In the genomic region with DNA sequence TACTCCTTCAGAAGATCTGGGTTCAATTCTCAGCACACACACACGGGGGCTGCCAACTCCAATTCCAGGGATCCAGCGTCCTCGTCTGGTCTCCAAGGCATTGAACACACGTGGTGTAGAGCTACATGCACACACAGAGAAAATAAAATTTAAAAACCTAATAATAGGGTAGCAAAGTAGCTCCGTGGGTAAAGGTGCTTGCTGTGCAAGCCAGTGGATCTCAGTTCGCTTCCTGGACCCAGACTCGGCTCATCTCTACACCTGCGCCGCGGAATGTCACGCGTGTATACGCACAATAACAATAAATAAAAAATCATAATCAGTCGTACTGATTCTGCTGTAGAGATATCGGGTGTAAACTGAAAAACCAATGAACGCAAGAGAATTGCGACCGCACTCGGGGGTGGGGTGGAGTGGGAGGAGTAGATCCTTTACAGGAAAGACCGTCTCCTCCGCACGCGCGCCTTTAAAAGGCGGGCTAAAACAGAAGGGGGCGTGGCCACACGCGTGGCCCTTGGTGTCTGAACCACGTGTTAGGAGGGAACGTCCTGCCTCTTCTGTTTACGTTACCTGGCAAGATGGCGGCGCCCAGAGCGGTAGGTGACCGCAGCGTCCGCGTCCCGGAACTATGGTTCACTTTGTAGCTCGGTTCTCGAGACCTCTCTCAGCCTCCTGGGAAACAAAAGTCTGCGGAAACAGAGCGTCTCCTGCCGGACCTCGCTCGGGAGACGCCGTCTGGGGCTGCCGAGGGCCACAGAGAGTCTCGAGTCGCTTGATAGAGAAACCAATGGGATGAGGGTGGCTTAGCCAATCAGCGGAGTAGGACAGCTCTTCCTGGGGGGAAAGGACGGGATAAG, we compare ENCODE assay signal across 8 mouse cellular contexts. TPM values are rescaled to one million over a fixed set of nuclear protein-coding genes. Genes with fewer than 3 reads are reported as not detected.
DNase-seq lines count a peak whose midpoint lies in the region; ATAC-seq lines count a peak whose summit lies in the region.

A gene (plus strand): TSS at position 550 of the 857 bp plus-strand sequence.

- H3K27me3 ChIP-seq in intestine, embryonic 14.5 days (replicated peaks; ENCODE audit: control insufficient read depth, insufficient read depth, low read length) = no peaks in the 10 kb centered on the region

- peak within 1 kb of the TSS; percentile 73 for H3K4me2 ChIP-seq in intestine, embryonic 14.5 days (ENCODE audit: low read length)

- no peak within 1 kb of the TSS for H3K27ac ChIP-seq in intestine, embryonic 14.5 days (ENCODE audit: low read depth)

- peaks cover 24% of the 10 kb centered on the region for H3K36me3 ChIP-seq in intestine, embryonic 14.5 days (ENCODE audit: control insufficient read depth, insufficient read depth, low read length)

- H3K4me3 ChIP-seq in intestine, embryonic 14.5 days (ENCODE audit: low read depth, low read length) = peak within 1 kb of the TSS; percentile 51

- WGBS in intestine, embryonic 14.5 days = 2% methylated on average over 53 of the region's 53 CpGs

- peak; percentile 89 to 91 for DNase-seq in adrenal gland, adult 18-20 months (ENCODE audit: low spot score in 2 of 2)
- DNase-seq in embryo, embryonic 11 days = peak; percentile 95
- peak; percentile 92 for DNase-seq in gastrocnemius, postnatal 25 days
- DNase-seq in intestine, embryonic 14.5 days (ENCODE audit: low spot score) = peak; percentile 94
- DNase-seq in left cerebral cortex, postnatal 14 days (ENCODE audit: low spot score in 2 of 2) = peak; percentile 95
- peak; percentile 95 for DNase-seq in mesoderm, embryonic 11.5 days (ENCODE audit: low read depth, low spot score)
- peak; percentile 92 to 94 for DNase-seq in right cerebral cortex, postnatal 36 days (ENCODE audit: low spot score in 2 of 2)
- peak; percentile 93 for DNase-seq in yolk sac, embryonic 10.5 days (ENCODE audit: low spot score)

- peak; percentile 93 for ATAC-seq in intestine, embryonic 14.5 days (replicated peaks; ENCODE audit: low FRiP score, low TSS enrichment, low read depth)

- peaks cover 5% of the 10 kb centered on the region for H3K4me1 ChIP-seq in intestine, embryonic 14.5 days (replicated peaks; ENCODE audit: control insufficient read depth, insufficient read depth, low read length)

- peak within 1 kb of the TSS; percentile 34 for H3K9ac ChIP-seq in intestine, embryonic 14.5 days (ENCODE audit: low read length)

- no peaks in the 10 kb centered on the region for H3K9me3 ChIP-seq in intestine, embryonic 14.5 days (ENCODE audit: control insufficient read depth, low read length)

- intact Hi-C loops in left cerebral cortex, postnatal 14 days (cut with DNase I) = no loop called here

RNA-seq across cellular contexts. Expression of the gene that starts here (rescaled TPM):
- 10 to 100 TPM; 24.2 to 30.5 TPM for total RNA-seq in adrenal gland, adult 18-20 months (2021)
- 10 to 100 TPM; 36.9 to 38.6 TPM for total RNA-seq in gastrocnemius, postnatal 25 days (2021)
- polyA plus RNA-seq in intestine, embryonic 14.5 days (2014; fragmentation: Nextera tagmentation; extraction: Ambion mirVana) = 40.9 and 43.4 TPM in 2 replicates
- 10 to 100 TPM; 35.7 to 39.6 TPM for total RNA-seq in left cerebral cortex, postnatal 14 days (2021)
